Mouse (Mus musculus) CH12.LX (cell line): Measurements from ENCODE around the gene Lrrc73. TPM values are rescaled to one million over a fixed set of nuclear protein-coding genes. Genes with fewer than 3 reads are reported as not detected.

Experiments used
- DNase-seq: peaks from one replicate; pipeline ENCODE4 v3.0.0-alpha.2; 2013; ENCODE audit errors: extremely low read depth
- H3K27ac ChIP-seq: 2 replicates; pipeline ENCODE4 v1.5.1; 2012; ENCODE audit warnings: low read depth, mild to moderate bottlenecking, control low read depth, moderate library complexity; ENCODE audit not compliant: insufficient read depth
- H3K27me3 ChIP-seq: replicated peaks from 2 replicates; pipeline ENCODE3; 2012; ENCODE audit warnings: inconsistent platforms
- H3K36me3 ChIP-seq, 2 experiments: replicated peaks in 1 of 2; 2 replicates each; pipeline versions ENCODE3 to v1.6.1; 2012; ENCODE audit warnings: inconsistent platforms in 1 of 2, low read length in 1 of 2, mild to moderate bottlenecking in 1 of 2, mixed read lengths in 1 of 2, moderate library complexity in 1 of 2; ENCODE audit not compliant: control insufficient read depth in 1 of 2, insufficient read depth in 1 of 2
- H3K4me1 ChIP-seq, 2 experiments: 2 replicates each; pipeline ENCODE4 v1.6.1; 2012; ENCODE audit warnings: inconsistent platforms in 1 of 2, moderate library complexity in 1 of 2; ENCODE audit not compliant: insufficient read depth in 2 of 2, control insufficient read depth in 1 of 2
- H3K4me2 ChIP-seq: 2 replicates; pipeline ENCODE4 v1.6.1; 2012; ENCODE audit warnings: low read depth, mild to moderate bottlenecking, control low read depth; ENCODE audit not compliant: poor library complexity, insufficient read depth, severe bottlenecking
- H3K4me3 ChIP-seq, 3 experiments: fragments of 150-350 bp in 1 of 3; sonication (generic) in 1 of 3; replicated peaks in 1 of 3; 2 replicates each; pipeline versions ENCODE3 to v1.5.1; 2011 to 2012; ENCODE audit warnings: low read depth in 2 of 3, low read length in 2 of 3, mild to moderate bottlenecking in 2 of 3, moderate library complexity in 2 of 3, control low read depth in 1 of 3, improper control_type of control experiment in 1 of 3, inconsistent platforms in 1 of 3, mixed read lengths in 1 of 3; ENCODE audit not compliant: poor library complexity in 1 of 3
- H3K79me2 ChIP-seq: replicated peaks from 2 replicates; pipeline ENCODE4 v1.6.1; 2012; ENCODE audit warnings: mild to moderate bottlenecking, moderate library complexity; ENCODE audit not compliant: control insufficient read depth, poor library complexity, insufficient read depth, severe bottlenecking; ENCODE audit errors: extremely low read depth
- H3K9ac ChIP-seq: 2 replicates; pipeline ENCODE4 v1.6.1; 2012; ENCODE audit warnings: low read depth, mild to moderate bottlenecking, control low read depth, moderate library complexity; ENCODE audit not compliant: insufficient read depth
- H3K9me3 ChIP-seq: replicated peaks from 2 replicates; pipeline ENCODE3; 2012; ENCODE audit warnings: low read length, inconsistent platforms, mixed read lengths
- BHLHE40 ChIP-seq: IDR thresholded peaks from 2 replicates; pipeline ENCODE4 v1.6.1; 2011; ENCODE audit warnings: mild to moderate bottlenecking, low read depth, low read length, improper control_type of control experiment
- CHD1 ChIP-seq: IDR thresholded peaks from 2 replicates; pipeline ENCODE4 v1.6.1; 2012; ENCODE audit warnings: low read depth, low read length, improper control_type of control experiment, inconsistent platforms
- CHD2 ChIP-seq: IDR thresholded peaks from 2 replicates; pipeline ENCODE4 v1.6.1; 2011; ENCODE audit warnings: low read length, improper control_type of control experiment
- CTCF ChIP-seq, 2 experiments: IDR thresholded peaks in 1 of 2; conservative IDR thresholded peaks in 1 of 2; 2 replicates each; pipeline ENCODE4 v1.5.1; 2011 to 2012; ENCODE audit warnings: low read depth in 2 of 2, low read length in 2 of 2, improper control_type of control experiment in 1 of 2, inconsistent platforms in 1 of 2, mild to moderate bottlenecking in 1 of 2, moderate library complexity in 1 of 2
- E2F4 ChIP-seq: IDR thresholded peaks from 2 replicates; pipeline ENCODE4 v1.6.1; 2011; ENCODE audit warnings: low read depth, low read length, improper control_type of control experiment; ENCODE audit not compliant: insufficient replicate concordance
- ELF1 ChIP-seq: IDR thresholded peaks from 2 replicates; pipeline ENCODE4 v1.6.1; 2014; ENCODE audit warnings: low read depth, mild to moderate bottlenecking, inconsistent platforms, low read length, improper control_type of control experiment
- EP300 ChIP-seq: IDR thresholded peaks from 2 replicates; pipeline ENCODE4 v1.6.1; 2011; ENCODE audit warnings: low read length, improper control_type of control experiment
- ETS1 ChIP-seq: conservative IDR thresholded peaks from 2 replicates; pipeline ENCODE4 v1.6.1; 2012; ENCODE audit warnings: low read depth, mild to moderate bottlenecking, inconsistent platforms, low read length, improper control_type of control experiment, moderate library complexity
- GABPA ChIP-seq: IDR thresholded peaks from 2 replicates; pipeline ENCODE4 v1.6.1; 2012; ENCODE audit warnings: low read depth, low read length, improper control_type of control experiment, inconsistent platforms; ENCODE audit not compliant: insufficient replicate concordance
- HCFC1 ChIP-seq: IDR thresholded peaks from 2 replicates; pipeline ENCODE4 v1.6.1; 2012; ENCODE audit warnings: low read depth, mild to moderate bottlenecking, inconsistent platforms, low read length, improper control_type of control experiment
- IRF4 ChIP-seq: IDR thresholded peaks from 2 replicates; pipeline ENCODE4 v1.6.1; 2014; ENCODE audit warnings: low read depth, mild to moderate bottlenecking, inconsistent platforms, low read length, improper control_type of control experiment
- JUN ChIP-seq: IDR thresholded peaks from 2 replicates; pipeline ENCODE4 v1.6.1; 2011; ENCODE audit warnings: low read depth, mild to moderate bottlenecking, low read length, improper control_type of control experiment, moderate library complexity; ENCODE audit not compliant: insufficient read depth
- JUND ChIP-seq: conservative IDR thresholded peaks from 2 replicates; pipeline ENCODE4 v1.6.1; 2011; ENCODE audit warnings: low read depth, low read length, improper control_type of control experiment
- KAT2A ChIP-seq: IDR thresholded peaks from 2 replicates; pipeline ENCODE4 v1.6.1; 2012; ENCODE audit warnings: low read length, improper control_type of control experiment, inconsistent platforms; ENCODE audit not compliant: insufficient replicate concordance
- MAFK ChIP-seq: IDR thresholded peaks from 2 replicates; pipeline ENCODE4 v1.6.1; 2011; ENCODE audit warnings: low read length, improper control_type of control experiment; ENCODE audit not compliant: insufficient replicate concordance
- MAX ChIP-seq: IDR thresholded peaks from 2 replicates; pipeline ENCODE4 v1.6.1; 2011; ENCODE audit warnings: low read length, improper control_type of control experiment
- MAZ ChIP-seq: IDR thresholded peaks from 2 replicates; pipeline ENCODE4 v1.6.1; 2012; ENCODE audit warnings: low read depth, mild to moderate bottlenecking, inconsistent platforms, low read length, improper control_type of control experiment, moderate library complexity
- MEF2A ChIP-seq: IDR thresholded peaks from 2 replicates; pipeline ENCODE4 v1.6.1; 2014; ENCODE audit warnings: low read depth, mild to moderate bottlenecking, inconsistent platforms, low read length, improper control_type of control experiment, borderline replicate concordance
- MXI1 ChIP-seq: IDR thresholded peaks from 2 replicates; pipeline ENCODE4 v1.6.1; 2011; ENCODE audit warnings: mild to moderate bottlenecking, low read depth, low read length, improper control_type of control experiment
- MYC ChIP-seq: IDR thresholded peaks from 2 replicates; pipeline ENCODE4 v1.6.1; 2011; ENCODE audit warnings: low read depth, mild to moderate bottlenecking, improper control_type of control experiment, low read length
- NELFE ChIP-seq: IDR thresholded peaks from 2 replicates; pipeline ENCODE4 v1.6.1; 2011; ENCODE audit warnings: low read depth, low read length, improper control_type of control experiment
- NRF1 ChIP-seq: IDR thresholded peaks from 2 replicates; pipeline ENCODE4 v1.6.1; 2014; ENCODE audit warnings: low read depth, mild to moderate bottlenecking, inconsistent platforms, low read length, improper control_type of control experiment, moderate library complexity
- PAX5 ChIP-seq: IDR thresholded peaks from 2 replicates; pipeline ENCODE4 v1.6.1; 2012; ENCODE audit warnings: low read length, inconsistent platforms, mixed read lengths
- POLR2A ChIP-seq: IDR thresholded peaks from 2 replicates; pipeline ENCODE4 v1.6.1; 2011; ENCODE audit warnings: low read depth, mild to moderate bottlenecking, improper control_type of control experiment, low read length
- POLR2AphosphoS2 ChIP-seq: IDR thresholded peaks from 2 replicates; pipeline ENCODE4 v1.6.1; 2011; ENCODE audit warnings: low read depth, low read length, improper control_type of control experiment
- RAD21 ChIP-seq: IDR thresholded peaks from 2 replicates; pipeline ENCODE4 v1.6.1; 2011; ENCODE audit warnings: low read depth, mild to moderate bottlenecking, low read length, improper control_type of control experiment, moderate library complexity
- RCOR1 ChIP-seq: conservative IDR thresholded peaks from 2 replicates; pipeline ENCODE4 v1.6.1; 2012; ENCODE audit warnings: low read depth, mild to moderate bottlenecking, inconsistent platforms, low read length, improper control_type of control experiment
- SIN3A ChIP-seq: IDR thresholded peaks from 2 replicates; pipeline ENCODE4 v1.6.1; 2012; ENCODE audit warnings: low read length, improper control_type of control experiment, inconsistent platforms
- SMC3 ChIP-seq: IDR thresholded peaks from 2 replicates; pipeline ENCODE4 v1.6.1; 2011; ENCODE audit warnings: low read depth, low read length, improper control_type of control experiment
- TBP ChIP-seq: conservative IDR thresholded peaks from 2 replicates; pipeline ENCODE4 v1.6.1; 2011; ENCODE audit warnings: low read depth, low read length, improper control_type of control experiment
- TCF12 ChIP-seq: IDR thresholded peaks from 2 replicates; pipeline ENCODE4 v1.6.1; 2014; ENCODE audit warnings: low read depth, mild to moderate bottlenecking, inconsistent platforms, low read length, improper control_type of control experiment
- UBTF ChIP-seq: IDR thresholded peaks from 2 replicates; pipeline ENCODE4 v1.6.1; 2012; ENCODE audit warnings: low read depth, mild to moderate bottlenecking, inconsistent platforms, low read length, improper control_type of control experiment, moderate library complexity
- USF1 ChIP-seq: IDR thresholded peaks from 2 replicates; pipeline ENCODE4 v1.6.1; 2014; ENCODE audit warnings: low read depth, mild to moderate bottlenecking, inconsistent platforms, low read length, improper control_type of control experiment
- USF2 ChIP-seq: conservative IDR thresholded peaks from 2 replicates; pipeline ENCODE4 v1.6.1; 2011; ENCODE audit warnings: low read depth, low read length, improper control_type of control experiment
- ZC3H11A ChIP-seq: IDR thresholded peaks from 2 replicates; pipeline ENCODE4 v1.6.1; 2012; ENCODE audit warnings: low read depth, mild to moderate bottlenecking, inconsistent platforms, low read length, improper control_type of control experiment
- ZKSCAN1 ChIP-seq: IDR thresholded peaks from 2 replicates; pipeline ENCODE4 v1.6.1; 2012; ENCODE audit warnings: low read depth, inconsistent platforms, low read length, improper control_type of control experiment, borderline replicate concordance
- ZMIZ1 ChIP-seq: IDR thresholded peaks from 2 replicates; pipeline ENCODE4 v1.6.1; 2012; ENCODE audit warnings: low read depth, mild to moderate bottlenecking, inconsistent platforms, low read length, improper control_type of control experiment
- ZNF384 ChIP-seq: IDR thresholded peaks from 2 replicates; pipeline ENCODE4 v1.6.1; 2012; ENCODE audit warnings: low read depth, low read length, improper control_type of control experiment, inconsistent platforms
- dilution Hi-C: fragments of 300-500 bp; cut with MboI; formaldehyde crosslinking; loops from 2 replicates; pipeline ENCODE4 v1.14.3; 2020; ENCODE audit warnings: low sequenced_read_pairs; ENCODE audit not compliant: extremely low pct_unique_long_range_greater_than_20kb, extremely low pct_ligation_motif_present
- in situ Hi-C: fragments of 300-500 bp; cut with MboI; formaldehyde crosslinking; loops from 3 replicates; pipeline ENCODE4 v1.14.3; 2019; ENCODE audit warnings: low sequenced_read_pairs, low pct_ligation_motif_present, low pct_unique_long_range_greater_than_20kb, mixed read lengths
- polyA plus RNA-seq: library from polyadenylated mRNA; unstranded; fragments of >175 nt; gene quantifications from 2 replicates; pipeline ENCODE4 v1.2.1, GENCODE M21; 2012; ENCODE audit warnings: low read depth; ENCODE audit not compliant: insufficient read length
- total RNA-seq, 2 experiments: library from RNA; depleted of rRNA; stranded (reverse); fragments of 300-350 nt in 1 of 2; fragments of >200 nt in 1 of 2; gene quantifications; 2 replicates each; pipeline ENCODE4 v1.2.3; 2012 to 2014

The Lrrc73 gene
- total RNA-seq (2012; rRNA removed) (2.7 and 3.6 TPM in 2 replicates), total RNA-seq (2014; rRNA removed) (1.5 and 1.8 TPM in 2 replicates), polyA plus RNA-seq (4.0 and 4.2 TPM in 2 replicates)

GRCm38 (mm10) chr17:46253452-46254084, at the start of gene Lrrc73:
Gene Lrrc73 (plus strand): TSS chr17:46253531.
- peak; percentile 84 for DNase-seq
- Histone ChIP-seq H3K4me2 (peak within 1 kb of the TSS; percentile 87), H3K4me1 (peaks cover 9 to 28% of the 10 kb centered on the region in 2 experiments), H3K9me3 (no peaks in the 10 kb centered on the region), H3K27me3 (no peaks in the 10 kb centered on the region), H3K79me2 (peaks cover 5% of the 10 kb centered on the region), H3K4me3 (peak within 1 kb of the TSS; percentile 50 to 62 (median 60)), H3K27ac (peak within 1 kb of the TSS; percentile 25; the same call in 1 of the 2 replicates), H3K36me3 (peaks cover 42 to 65% of the 10 kb centered on the region in 2 experiments), H3K9ac (peak within 1 kb of the TSS; percentile 65)
- TF ChIP-seq MAFK, result no peak
- TF ChIP-seq EP300, result no peak
- TF ChIP-seq POLR2AphosphoS2, result peak; percentile 49; the same call in 1 of the 2 replicates
- TF ChIP-seq KAT2A, result no peak
- TF ChIP-seq NRF1, result peak; percentile 68
- TF ChIP-seq HCFC1, result peak; percentile 24; the same call in 1 of the 2 replicates
- peak; percentile 62 for TF ChIP-seq ELF1
- no peak for TF ChIP-seq IRF4
- no peak for TF ChIP-seq CHD1
- no peak for TF ChIP-seq MAZ
- TF ChIP-seq JUND, result no peak
- TF ChIP-seq PAX5, result no peak
- TF ChIP-seq MXI1, result peak; percentile 99
- TF ChIP-seq UBTF, result no peak
- TF ChIP-seq BHLHE40, result no peak
- no peak for TF ChIP-seq TBP
- TF ChIP-seq MYC, result peak; percentile 97
- no peak for TF ChIP-seq USF2
- no peak for TF ChIP-seq CTCF (conservative IDR thresholded peaks at IDR 0.05 in 1 of 2, IDR thresholded peaks at IDR 0.05 in 1 of 2; ENCODE audit: low read depth in 2 of 2, low read length in 2 of 2)
- TF ChIP-seq TCF12, result 0 out of 2 replicates have a peak, but pooled peaks have one; percentile 35
- peak; percentile 54 for TF ChIP-seq NELFE
- TF ChIP-seq ZC3H11A, result no peak
- no peak for TF ChIP-seq USF1
- no peak; the same call in 1 of the 2 replicates for TF ChIP-seq ZMIZ1
- no peak for TF ChIP-seq RAD21
- TF ChIP-seq GABPA, result no peak
- no peak for TF ChIP-seq E2F4
- no peak for TF ChIP-seq ETS1
- TF ChIP-seq ZNF384, result no peak
- peak; percentile 52; the same call in 1 of the 2 replicates for TF ChIP-seq POLR2A
- no peak for TF ChIP-seq MEF2A
- TF ChIP-seq MAX, result peak; percentile 96
- TF ChIP-seq CHD2, result peak; percentile 10; the same call in 1 of the 2 replicates
- no peak for TF ChIP-seq RCOR1
- TF ChIP-seq SIN3A, result peak; percentile 87
- TF ChIP-seq ZKSCAN1, result no peak
- no peak for TF ChIP-seq SMC3
- TF ChIP-seq JUN, result no peak
- in situ Hi-C loops, result no loop called here
- dilution Hi-C loops, result no loop called here
